Mouse (Mus musculus) CH12.LX (cell line): ENCODE measurements at regions not wholly inside any gene's neighbourhood (a gene's known extent, or its start where the extent isn't known, plus 50 kb on each side); places are given as distances from the start of the nearest gene placed in this dataset.

Experiments
- DNase-seq: peaks from one replicate; pipeline ENCODE4 v3.0.0-alpha.2; 2013; ENCODE audit errors: extremely low read depth
- H3K27ac ChIP-seq: 2 replicates; pipeline ENCODE4 v1.5.1; 2012; ENCODE audit warnings: low read depth, mild to moderate bottlenecking, control low read depth, moderate library complexity; ENCODE audit not compliant: insufficient read depth
- H3K27me3 ChIP-seq: replicated peaks from 2 replicates; pipeline ENCODE3; 2012; ENCODE audit warnings: inconsistent platforms
- H3K36me3 ChIP-seq, 2 experiments: replicated peaks in 1 of 2; 2 replicates each; pipeline versions ENCODE3 to v1.6.1; 2012; ENCODE audit warnings: inconsistent platforms in 1 of 2, low read length in 1 of 2, mild to moderate bottlenecking in 1 of 2, mixed read lengths in 1 of 2, moderate library complexity in 1 of 2; ENCODE audit not compliant: control insufficient read depth in 1 of 2, insufficient read depth in 1 of 2
- H3K4me1 ChIP-seq, 2 experiments: 2 replicates each; pipeline ENCODE4 v1.6.1; 2012; ENCODE audit warnings: inconsistent platforms in 1 of 2, moderate library complexity in 1 of 2; ENCODE audit not compliant: insufficient read depth in 2 of 2, control insufficient read depth in 1 of 2
- H3K4me2 ChIP-seq: 2 replicates; pipeline ENCODE4 v1.6.1; 2012; ENCODE audit warnings: low read depth, mild to moderate bottlenecking, control low read depth; ENCODE audit not compliant: poor library complexity, insufficient read depth, severe bottlenecking
- H3K4me3 ChIP-seq, 3 experiments: fragments of 150-350 bp in 1 of 3; sonication (generic) in 1 of 3; replicated peaks in 1 of 3; 2 replicates each; pipeline versions ENCODE3 to v1.5.1; 2011 to 2012; ENCODE audit warnings: low read depth in 2 of 3, low read length in 2 of 3, mild to moderate bottlenecking in 2 of 3, moderate library complexity in 2 of 3, control low read depth in 1 of 3, improper control_type of control experiment in 1 of 3, inconsistent platforms in 1 of 3, mixed read lengths in 1 of 3; ENCODE audit not compliant: poor library complexity in 1 of 3
- H3K79me2 ChIP-seq: replicated peaks from 2 replicates; pipeline ENCODE4 v1.6.1; 2012; ENCODE audit warnings: mild to moderate bottlenecking, moderate library complexity; ENCODE audit not compliant: control insufficient read depth, poor library complexity, insufficient read depth, severe bottlenecking; ENCODE audit errors: extremely low read depth
- H3K9ac ChIP-seq: 2 replicates; pipeline ENCODE4 v1.6.1; 2012; ENCODE audit warnings: low read depth, mild to moderate bottlenecking, control low read depth, moderate library complexity; ENCODE audit not compliant: insufficient read depth
- H3K9me3 ChIP-seq: replicated peaks from 2 replicates; pipeline ENCODE3; 2012; ENCODE audit warnings: low read length, inconsistent platforms, mixed read lengths
- BHLHE40 ChIP-seq: IDR thresholded peaks from 2 replicates; pipeline ENCODE4 v1.6.1; 2011; ENCODE audit warnings: mild to moderate bottlenecking, low read depth, low read length, improper control_type of control experiment
- CHD1 ChIP-seq: IDR thresholded peaks from 2 replicates; pipeline ENCODE4 v1.6.1; 2012; ENCODE audit warnings: low read depth, low read length, improper control_type of control experiment, inconsistent platforms
- CHD2 ChIP-seq: IDR thresholded peaks from 2 replicates; pipeline ENCODE4 v1.6.1; 2011; ENCODE audit warnings: low read length, improper control_type of control experiment
- CTCF ChIP-seq, 2 experiments: IDR thresholded peaks in 1 of 2; conservative IDR thresholded peaks in 1 of 2; 2 replicates each; pipeline ENCODE4 v1.5.1; 2011 to 2012; ENCODE audit warnings: low read depth in 2 of 2, low read length in 2 of 2, improper control_type of control experiment in 1 of 2, inconsistent platforms in 1 of 2, mild to moderate bottlenecking in 1 of 2, moderate library complexity in 1 of 2
- ETS1 ChIP-seq: conservative IDR thresholded peaks from 2 replicates; pipeline ENCODE4 v1.6.1; 2012; ENCODE audit warnings: low read depth, mild to moderate bottlenecking, inconsistent platforms, low read length, improper control_type of control experiment, moderate library complexity
- GABPA ChIP-seq: IDR thresholded peaks from 2 replicates; pipeline ENCODE4 v1.6.1; 2012; ENCODE audit warnings: low read depth, low read length, improper control_type of control experiment, inconsistent platforms; ENCODE audit not compliant: insufficient replicate concordance
- JUND ChIP-seq: conservative IDR thresholded peaks from 2 replicates; pipeline ENCODE4 v1.6.1; 2011; ENCODE audit warnings: low read depth, low read length, improper control_type of control experiment
- KAT2A ChIP-seq: IDR thresholded peaks from 2 replicates; pipeline ENCODE4 v1.6.1; 2012; ENCODE audit warnings: low read length, improper control_type of control experiment, inconsistent platforms; ENCODE audit not compliant: insufficient replicate concordance
- MAX ChIP-seq: IDR thresholded peaks from 2 replicates; pipeline ENCODE4 v1.6.1; 2011; ENCODE audit warnings: low read length, improper control_type of control experiment
- MAZ ChIP-seq: IDR thresholded peaks from 2 replicates; pipeline ENCODE4 v1.6.1; 2012; ENCODE audit warnings: low read depth, mild to moderate bottlenecking, inconsistent platforms, low read length, improper control_type of control experiment, moderate library complexity
- MXI1 ChIP-seq: IDR thresholded peaks from 2 replicates; pipeline ENCODE4 v1.6.1; 2011; ENCODE audit warnings: mild to moderate bottlenecking, low read depth, low read length, improper control_type of control experiment
- NRF1 ChIP-seq: IDR thresholded peaks from 2 replicates; pipeline ENCODE4 v1.6.1; 2014; ENCODE audit warnings: low read depth, mild to moderate bottlenecking, inconsistent platforms, low read length, improper control_type of control experiment, moderate library complexity
- PAX5 ChIP-seq: IDR thresholded peaks from 2 replicates; pipeline ENCODE4 v1.6.1; 2012; ENCODE audit warnings: low read length, inconsistent platforms, mixed read lengths
- RAD21 ChIP-seq: IDR thresholded peaks from 2 replicates; pipeline ENCODE4 v1.6.1; 2011; ENCODE audit warnings: low read depth, mild to moderate bottlenecking, low read length, improper control_type of control experiment, moderate library complexity
- UBTF ChIP-seq: IDR thresholded peaks from 2 replicates; pipeline ENCODE4 v1.6.1; 2012; ENCODE audit warnings: low read depth, mild to moderate bottlenecking, inconsistent platforms, low read length, improper control_type of control experiment, moderate library complexity
- USF1 ChIP-seq: IDR thresholded peaks from 2 replicates; pipeline ENCODE4 v1.6.1; 2014; ENCODE audit warnings: low read depth, mild to moderate bottlenecking, inconsistent platforms, low read length, improper control_type of control experiment
- USF2 ChIP-seq: conservative IDR thresholded peaks from 2 replicates; pipeline ENCODE4 v1.6.1; 2011; ENCODE audit warnings: low read depth, low read length, improper control_type of control experiment
- ZKSCAN1 ChIP-seq: IDR thresholded peaks from 2 replicates; pipeline ENCODE4 v1.6.1; 2012; ENCODE audit warnings: low read depth, inconsistent platforms, low read length, improper control_type of control experiment, borderline replicate concordance
- ZMIZ1 ChIP-seq: IDR thresholded peaks from 2 replicates; pipeline ENCODE4 v1.6.1; 2012; ENCODE audit warnings: low read depth, mild to moderate bottlenecking, inconsistent platforms, low read length, improper control_type of control experiment
- ZNF384 ChIP-seq: IDR thresholded peaks from 2 replicates; pipeline ENCODE4 v1.6.1; 2012; ENCODE audit warnings: low read depth, low read length, improper control_type of control experiment, inconsistent platforms
- dilution Hi-C: fragments of 300-500 bp; cut with MboI; formaldehyde crosslinking; loops from 2 replicates; pipeline ENCODE4 v1.14.3; 2020; ENCODE audit warnings: low sequenced_read_pairs; ENCODE audit not compliant: extremely low pct_unique_long_range_greater_than_20kb, extremely low pct_ligation_motif_present
- in situ Hi-C: fragments of 300-500 bp; cut with MboI; formaldehyde crosslinking; loops from 3 replicates; pipeline ENCODE4 v1.14.3; 2019; ENCODE audit warnings: low sequenced_read_pairs, low pct_ligation_motif_present, low pct_unique_long_range_greater_than_20kb, mixed read lengths

DNA sequence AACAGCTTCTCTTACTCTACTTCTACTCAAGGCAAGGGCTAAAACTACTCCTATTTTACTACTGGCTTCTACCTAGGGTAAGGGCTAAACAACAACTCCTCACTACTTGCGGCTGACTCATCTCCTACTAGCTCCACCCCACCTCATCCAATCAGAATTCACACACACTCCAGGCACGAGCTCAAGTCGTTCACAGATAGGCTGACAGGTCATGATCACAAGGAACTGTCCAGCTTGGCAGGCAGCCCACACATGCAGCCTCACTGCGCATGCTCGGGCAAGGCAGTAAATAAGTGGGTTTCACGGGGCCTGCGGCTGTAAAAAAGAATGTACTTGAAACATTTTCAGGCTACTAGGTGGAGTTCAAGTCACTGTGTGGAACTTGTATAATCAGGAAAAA lies 197.6 kb downstream of the Ccdc50 start:
- Histone ChIP-seq H3K9me3 (no peaks in the 10 kb centered on the region), H3K4me2 (no peak overlapping the region; the same call in 1 of the 2 replicates), H3K4me1 (no peaks in the 10 kb centered on the region), H3K9ac (no peak overlapping the region), H3K4me3 (no peak overlapping the region), H3K27me3 (no peaks in the 10 kb centered on the region), H3K36me3 (no peaks in the 10 kb centered on the region), H3K79me2 (no peaks in the 10 kb centered on the region), H3K27ac (no peak overlapping the region)
- TF ChIP-seq MAX (peak; percentile 15; the same call in 1 of the 2 replicates), MXI1 (peak; percentile 72), NRF1 (peak; percentile 85), BHLHE40 (peak; percentile 64; the same call in 1 of the 2 replicates), RAD21 (no peak)
- in situ Hi-C loops (no loop called here), dilution Hi-C loops (no loop called here)
- peak; percentile 8 for DNase-seq

DNA sequence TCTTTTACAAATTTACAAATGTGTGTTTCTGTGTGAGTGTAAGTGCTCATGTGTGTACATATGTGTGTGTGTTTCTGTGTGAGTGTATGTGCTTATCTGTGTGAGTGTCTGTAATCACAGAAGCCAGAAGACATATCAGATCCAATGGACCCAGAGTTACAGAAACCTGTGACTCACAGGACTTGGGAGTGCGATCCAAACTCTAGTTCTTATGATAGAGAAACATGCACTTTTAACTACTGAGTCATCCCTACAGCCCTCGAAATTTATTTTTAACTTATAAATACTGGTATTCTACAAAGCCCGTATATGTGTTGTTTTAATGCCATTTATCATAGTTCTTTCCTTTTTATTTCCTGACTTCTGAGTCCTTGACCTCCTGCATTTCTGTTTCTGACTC lies 220.7 kb downstream of the Ccdc50 start:
- Histone ChIP-seq H3K4me3 (no peak overlapping the region), H3K9ac (no peak overlapping the region), H3K36me3 (no peaks in the 10 kb centered on the region), H3K27me3 (no peaks in the 10 kb centered on the region), H3K9me3 (no peaks in the 10 kb centered on the region), H3K4me2 (no peak overlapping the region), H3K27ac (no peak overlapping the region), H3K4me1 (no peaks in the 10 kb centered on the region), H3K79me2 (no peaks in the 10 kb centered on the region)
- DNase-seq = no peak
- no peak for TF ChIP-seq CTCF (conservative IDR thresholded peaks at IDR 0.05 in 1 of 2, IDR thresholded peaks at IDR 0.05 in 1 of 2; ENCODE audit: low read depth in 2 of 2, low read length in 2 of 2)
- TF ChIP-seq UBTF = no peak
- no peak for TF ChIP-seq MAX
- TF ChIP-seq USF1 = no peak
- TF ChIP-seq ZMIZ1 = no peak
- TF ChIP-seq USF2 = no peak
- no peak for TF ChIP-seq MAZ
- no peak for TF ChIP-seq KAT2A
- no peak for TF ChIP-seq BHLHE40
- TF ChIP-seq ZNF384 = no peak
- no peak for TF ChIP-seq CHD1
- TF ChIP-seq ETS1 = no peak
- TF ChIP-seq ZKSCAN1 = no peak
- TF ChIP-seq CHD2 = no peak
- no peak for TF ChIP-seq GABPA
- TF ChIP-seq PAX5 = no peak
- TF ChIP-seq JUND = no peak
- in situ Hi-C loops (no loop called here), dilution Hi-C loops (no loop called here)
